Mouse (Mus musculus) spleen, adult 2 months (tissue): ENCODE measurements around the gene Abca12.

Source experiments
- CTCF ChIP-seq: fragments of 200-500 bp; IDR thresholded peaks from 2 replicates; pipeline ENCODE4 v1.5.1; 2011; ENCODE audit warnings: mild to moderate bottlenecking, inconsistent platforms; ENCODE audit not compliant: insufficient read depth, insufficient read length, insufficient replicate concordance; ENCODE audit errors: extremely low read depth
- POLR2A ChIP-seq: fragments of 200-500 bp; IDR thresholded peaks from 2 replicates; pipeline ENCODE4 v1.6.1; 2011; ENCODE audit warnings: low read depth, low read length, inconsistent platforms

GRCm38 (mm10) chr1:71397635-71398034, 17.1 kb downstream of the Abca12 start:
- TF ChIP-seq POLR2A: no peak
- TF ChIP-seq CTCF: no peak
